Mouse (Mus musculus) kidney, embryonic 14.5 days (tissue): ENCODE data around the gene Ccdc159. TPM values are rescaled to one million over a fixed set of nuclear protein-coding genes. Genes with fewer than 3 reads are reported as not detected.

Experiments
- ATAC-seq: fragments of 200-750 bp; cut with Nextera tagmentation; 2 replicates; pipeline ENCODE4 v1.8.0; 2017; ENCODE audit warnings: moderate number of reproducible peaks, mild to moderate bottlenecking, moderate TSS enrichment, moderate library complexity; ENCODE audit not compliant: low FRiP score, low TSS enrichment
- H3K27ac ChIP-seq: fragments of 300-500 bp; sonication (generic); 2 replicates; pipeline ENCODE4 v1.5.1; 2014; ENCODE audit warnings: low read depth, mild to moderate bottlenecking, low read length, moderate library complexity, mixed read lengths
- H3K27me3 ChIP-seq: fragments of 300-500 bp; sonication (generic); 2 replicates; pipeline ENCODE4 v1.6.1; 2014; ENCODE audit warnings: mild to moderate bottlenecking, low read length; ENCODE audit not compliant: control insufficient read depth, insufficient read depth
- H3K36me3 ChIP-seq: fragments of 300-500 bp; sonication (generic); 2 replicates; pipeline ENCODE4 v1.6.1; 2014; ENCODE audit warnings: low read length, mixed read lengths; ENCODE audit not compliant: control insufficient read depth, insufficient read depth
- H3K4me1 ChIP-seq: fragments of 300-500 bp; sonication (generic); 2 replicates; pipeline ENCODE4 v1.6.1; 2014; ENCODE audit warnings: low read length, mixed read lengths; ENCODE audit not compliant: control insufficient read depth, insufficient read depth
- H3K4me2 ChIP-seq: fragments of 300-500 bp; sonication (generic); replicated peaks from 2 replicates; pipeline ENCODE4 v1.6.1; 2014; ENCODE audit warnings: low read depth, mild to moderate bottlenecking, low read length
- H3K4me3 ChIP-seq: fragments of 300-500 bp; sonication (generic); 2 replicates; pipeline ENCODE4 v1.5.1; 2014; ENCODE audit warnings: mild to moderate bottlenecking, low read length
- H3K9ac ChIP-seq: fragments of 300-500 bp; sonication (generic); 2 replicates; pipeline ENCODE4 v1.6.1; 2014; ENCODE audit warnings: low read depth, mild to moderate bottlenecking, low read length, moderate library complexity
- H3K9me3 ChIP-seq: fragments of 300-500 bp; sonication (generic); 2 replicates; pipeline ENCODE4 v1.6.1; 2016; ENCODE audit warnings: low read length; ENCODE audit not compliant: control insufficient read depth
- WGBS: fragments of 180-500 bp; shearing (Covaris S2); extraction: QIAGEN DNeasy Blood & Tissue Kit; methylation state at CpG from one replicate; pipeline ENCODE4 v1.1.7; 2014; 5-methylcytosine and 5-hydroxymethylcytosine counted together
- polyA plus RNA-seq: library from polyadenylated mRNA; unstranded; fragments of >200 nt; fragmentation: Nextera tagmentation; extraction: Ambion mirVana; gene quantifications from 2 replicates; pipeline ENCODE4 v1.2.1, GENCODE M21; 2014

Ccdc159 gene
- polyA plus RNA-seq, 1 experiment from 2014 or later = 4.0 TPM

DNA sequence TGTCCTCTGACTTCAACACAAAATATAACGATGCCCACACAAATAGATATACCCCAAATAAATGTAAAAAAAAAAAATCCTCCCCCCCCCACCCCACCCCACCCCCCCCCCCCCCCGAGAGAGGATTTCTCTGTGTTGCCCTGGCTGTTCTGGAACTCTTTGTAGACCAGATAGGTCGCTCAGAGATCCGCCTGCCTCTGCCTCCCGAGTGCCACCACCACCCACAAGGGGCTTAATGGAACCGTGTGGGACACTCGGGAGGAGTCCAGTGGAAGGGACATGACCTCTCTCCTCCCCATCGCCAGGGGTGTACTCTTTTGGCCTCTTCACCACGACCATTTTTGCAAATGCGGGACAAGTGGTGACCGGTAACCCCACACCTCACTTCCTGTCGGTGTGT, 15.8 kb downstream of the Ccdc159 start:
- Histone ChIP-seq H3K4me1 (no peaks in the 10 kb centered on the region; the same call in 1 of the 2 replicates), H3K9me3 (no peaks in the 10 kb centered on the region), H3K4me2 (no peak overlapping the region), H3K27ac (no peak overlapping the region), H3K27me3 (peaks cover 5% of the 10 kb centered on the region; the same call in 1 of the 2 replicates), H3K36me3 (no peaks in the 10 kb centered on the region), H3K9ac (no peak overlapping the region), H3K4me3 (no peak overlapping the region)
- 75% methylated on average over 12 of the region's 12 CpGs for WGBS
- no peak for ATAC-seq

DNA sequence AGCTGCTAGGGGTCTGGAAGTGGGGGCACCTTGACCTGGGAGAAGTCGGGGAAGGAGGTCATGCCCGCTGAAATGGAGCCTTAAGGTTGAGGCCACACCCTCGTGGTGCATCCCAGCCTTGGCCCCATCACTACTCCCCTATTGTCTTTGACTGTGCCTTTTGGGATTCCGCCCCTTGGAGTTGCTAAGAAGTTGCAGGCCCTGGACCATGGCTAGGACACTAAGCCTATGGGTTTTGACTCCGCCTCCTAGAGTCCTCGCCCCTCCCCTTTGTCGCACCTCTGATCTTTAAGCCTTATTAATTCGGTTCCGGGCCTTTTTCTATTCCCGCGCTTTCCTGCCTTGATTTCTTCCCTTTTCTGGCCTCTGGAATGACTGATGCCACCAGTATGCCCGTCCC, 16.4 kb downstream of the Ccdc159 start:
- no peaks in the 10 kb centered on the region for H3K9me3 ChIP-seq
- no peaks in the 10 kb centered on the region for H3K36me3 ChIP-seq
- H3K4me1 ChIP-seq = no peaks in the 10 kb centered on the region; the same call in 1 of the 2 replicates
- H3K27me3 ChIP-seq = peaks cover 5% of the 10 kb centered on the region; the same call in 1 of the 2 replicates
- no peak for ATAC-seq
- no peak overlapping the region for H3K9ac ChIP-seq
- 49% methylated on average over 12 of the region's 12 CpGs for WGBS
- no peak overlapping the region for H3K4me2 ChIP-seq
- H3K4me3 ChIP-seq = no peak overlapping the region
- no peak overlapping the region for H3K27ac ChIP-seq

DNA sequence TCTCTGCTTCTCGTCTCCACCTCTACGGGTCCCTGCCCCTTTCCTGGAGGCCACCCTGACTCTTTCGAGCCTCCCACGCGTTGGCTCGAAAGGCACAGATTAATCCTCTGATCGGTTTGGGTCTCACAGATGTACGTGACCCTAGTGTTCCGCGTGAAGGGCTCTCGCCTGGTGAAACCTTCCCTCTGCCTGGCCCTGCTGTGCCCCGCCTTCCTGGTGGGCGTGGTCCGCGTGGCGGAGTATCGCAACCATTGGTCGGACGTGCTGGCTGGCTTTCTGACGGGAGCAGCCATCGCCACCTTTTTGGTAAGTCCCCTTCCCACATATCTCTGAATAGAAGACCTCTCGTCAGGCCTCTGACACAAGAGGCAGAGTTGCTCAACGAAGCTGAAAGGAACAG, 17.0 kb downstream of the Ccdc159 start:
- H3K4me1 ChIP-seq = no peaks in the 10 kb centered on the region; the same call in 1 of the 2 replicates
- WGBS = 11% methylated on average over 23 of the region's 23 CpGs
- H3K9ac ChIP-seq = no peak overlapping the region
- H3K4me3 ChIP-seq = no peak overlapping the region
- no peaks in the 10 kb centered on the region for H3K36me3 ChIP-seq
- no peaks in the 10 kb centered on the region for H3K9me3 ChIP-seq
- no peak overlapping the region for H3K27ac ChIP-seq
- H3K4me2 ChIP-seq = no peak overlapping the region
- ATAC-seq = no peak
- peaks cover 5% of the 10 kb centered on the region; the same call in 1 of the 2 replicates for H3K27me3 ChIP-seq

DNA sequence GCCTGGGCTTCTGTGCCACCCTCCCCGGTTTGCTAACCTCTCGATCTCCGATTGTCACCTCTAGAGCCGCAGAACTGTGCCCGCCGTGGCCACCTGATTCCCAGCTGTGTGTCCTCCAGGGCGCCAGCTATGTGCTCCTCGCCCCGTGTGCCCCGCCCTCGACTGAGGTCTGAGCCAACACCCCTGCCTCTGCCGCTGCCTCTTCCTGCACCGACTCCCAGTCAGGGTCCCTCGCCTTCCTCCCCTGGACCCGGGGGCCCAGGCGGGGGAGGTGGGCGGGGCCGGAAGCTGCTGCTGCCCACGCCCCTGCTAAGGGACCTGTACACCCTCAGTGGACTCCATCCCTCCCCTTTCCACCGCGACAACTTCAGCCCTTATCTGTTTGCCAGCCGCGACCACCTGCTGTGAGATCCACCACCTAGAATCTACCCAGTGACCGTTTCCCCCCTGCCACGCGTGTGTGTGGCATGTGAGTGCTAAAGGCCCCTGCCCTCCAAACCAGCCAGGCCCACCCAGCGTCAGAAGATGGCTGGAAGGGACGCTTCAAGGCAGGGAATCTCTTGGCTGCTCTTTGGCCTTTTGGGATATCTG, 20.4 kb downstream of the Ccdc159 start:
- Histone ChIP-seq H3K27me3 (peaks cover 5% of the 10 kb centered on the region; the same call in 1 of the 2 replicates), H3K27ac (no peak overlapping the region), H3K36me3 (no peaks in the 10 kb centered on the region), H3K9ac (no peak overlapping the region), H3K9me3 (no peaks in the 10 kb centered on the region; the same call in 1 of the 2 replicates), H3K4me3 (no peak overlapping the region), H3K4me1 (no peaks in the 10 kb centered on the region; the same call in 1 of the 2 replicates), H3K4me2 (peak overlapping the region; percentile 29)
- 0 out of 2 replicates have a peak, but pooled peaks have one; percentile 51 for ATAC-seq
- 5% methylated on average over 22 of the region's 28 CpGs for WGBS

DNA sequence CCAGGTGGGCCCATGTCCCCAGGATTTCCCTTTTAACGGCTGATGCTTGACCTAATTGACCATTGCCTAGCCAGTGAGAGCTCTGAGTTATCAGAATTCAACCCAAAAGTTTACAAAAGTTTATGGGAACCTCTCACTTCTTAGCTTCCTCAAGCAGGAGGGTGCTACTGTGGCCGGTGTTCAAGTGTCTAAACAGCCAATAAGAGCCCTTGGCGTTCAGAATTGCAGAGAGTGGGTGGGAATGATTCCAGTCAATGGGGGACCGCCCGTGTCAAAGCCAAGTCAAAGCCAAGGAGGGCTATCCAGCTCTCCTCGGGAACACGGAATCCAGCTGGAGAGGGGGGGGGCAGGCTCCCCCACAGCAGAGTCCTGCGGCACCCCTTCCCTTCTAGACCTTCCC, 20.9 kb downstream of the Ccdc159 start:
- 56% methylated on average over 8 of the region's 8 CpGs for WGBS
- H3K4me1 ChIP-seq = no peaks in the 10 kb centered on the region; the same call in 1 of the 2 replicates
- H3K36me3 ChIP-seq = no peaks in the 10 kb centered on the region
- H3K27ac ChIP-seq = no peak overlapping the region
- H3K9me3 ChIP-seq = no peaks in the 10 kb centered on the region; the same call in 1 of the 2 replicates
- H3K9ac ChIP-seq = no peak overlapping the region
- ATAC-seq = no peak
- H3K4me3 ChIP-seq = no peak overlapping the region
- no peak overlapping the region for H3K4me2 ChIP-seq
- peaks cover 5% of the 10 kb centered on the region; the same call in 1 of the 2 replicates for H3K27me3 ChIP-seq

DNA sequence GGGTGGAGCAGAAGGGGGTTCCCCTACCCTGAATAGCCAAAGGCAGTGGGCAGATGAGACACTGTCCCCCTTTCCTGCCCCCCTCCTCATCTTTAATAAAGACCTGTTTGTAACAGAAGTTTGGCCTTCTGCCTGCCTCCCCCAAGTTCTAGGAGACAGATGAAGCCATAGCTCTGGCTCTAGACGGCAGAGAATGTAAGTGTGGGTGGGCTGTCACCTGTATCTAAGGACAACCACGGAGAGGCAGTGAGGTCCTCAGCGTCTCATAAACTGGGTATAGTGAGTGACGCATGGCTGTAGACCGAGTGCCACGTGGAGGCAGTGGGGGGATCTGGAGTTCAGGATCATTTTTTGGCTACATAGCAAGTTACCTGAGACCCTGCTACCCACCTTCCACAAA, 21.5 kb downstream of the Ccdc159 start:
- Histone ChIP-seq H3K4me3 (no peak overlapping the region), H3K9ac (no peak overlapping the region), H3K27ac (no peak overlapping the region), H3K9me3 (no peaks in the 10 kb centered on the region; the same call in 1 of the 2 replicates), H3K27me3 (peaks cover 5% of the 10 kb centered on the region; the same call in 1 of the 2 replicates), H3K4me1 (no peaks in the 10 kb centered on the region; the same call in 1 of the 2 replicates), H3K4me2 (no peak overlapping the region), H3K36me3 (no peaks in the 10 kb centered on the region)
- 67% methylated on average over 6 of the region's 6 CpGs for WGBS
- no peak for ATAC-seq

DNA sequence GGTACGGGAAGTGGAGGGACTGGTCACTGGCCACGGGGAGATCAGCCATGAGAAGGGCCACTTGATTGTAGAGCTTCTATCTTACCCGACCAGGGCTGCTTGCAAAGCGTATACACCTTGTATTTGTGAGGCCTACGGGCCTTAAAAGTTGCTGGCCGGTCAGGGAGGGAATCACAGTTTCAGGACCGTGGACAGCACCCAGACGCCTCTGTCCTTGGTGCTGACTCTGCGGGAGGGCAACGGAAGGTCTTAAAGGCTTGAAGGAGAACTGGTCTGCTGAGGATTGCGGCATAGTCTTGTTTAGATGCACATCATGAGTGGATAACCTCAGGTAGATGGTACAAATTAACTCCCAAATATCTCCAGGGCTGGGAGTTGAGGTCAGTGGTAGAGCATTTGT, 23.1 kb downstream of the Ccdc159 start:
- no peak overlapping the region for H3K4me2 ChIP-seq
- H3K36me3 ChIP-seq = no peaks in the 10 kb centered on the region
- ATAC-seq = no peak
- no peak overlapping the region for H3K27ac ChIP-seq
- no peak overlapping the region for H3K4me3 ChIP-seq
- H3K27me3 ChIP-seq = peaks cover 5% of the 10 kb centered on the region; the same call in 1 of the 2 replicates
- H3K4me1 ChIP-seq = no peaks in the 10 kb centered on the region; the same call in 1 of the 2 replicates
- H3K9ac ChIP-seq = no peak overlapping the region
- WGBS = 17% methylated on average over 11 of the region's 11 CpGs
- no peaks in the 10 kb centered on the region; the same call in 1 of the 2 replicates for H3K9me3 ChIP-seq

DNA sequence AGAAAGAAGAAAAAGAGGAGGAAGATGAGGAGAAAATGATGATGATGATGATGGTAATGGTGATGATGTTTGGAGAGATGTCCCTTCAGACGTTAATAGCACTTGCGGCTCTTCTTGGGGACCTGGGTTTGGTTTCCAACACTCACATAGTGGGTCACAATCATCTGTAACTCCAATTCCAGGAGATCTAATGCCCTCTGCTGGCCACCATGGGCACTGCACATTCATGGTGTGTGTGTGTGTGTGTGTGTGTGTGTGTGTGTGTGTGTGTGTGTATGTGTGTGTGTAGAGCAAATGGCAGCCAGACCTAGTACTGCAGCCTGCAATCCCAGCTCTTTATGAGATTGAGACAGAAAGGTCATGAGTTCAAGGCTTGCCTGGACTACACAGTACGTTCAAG, 24.7 kb downstream of the Ccdc159 start:
- H3K27ac ChIP-seq = no peak overlapping the region
- no peaks in the 10 kb centered on the region; the same call in 1 of the 2 replicates for H3K9me3 ChIP-seq
- H3K36me3 ChIP-seq = no peaks in the 10 kb centered on the region
- H3K9ac ChIP-seq = no peak overlapping the region
- H3K4me1 ChIP-seq = peaks cover 4% of the 10 kb centered on the region; the same call in 1 of the 2 replicates
- peaks cover 5% of the 10 kb centered on the region; the same call in 1 of the 2 replicates for H3K27me3 ChIP-seq
- H3K4me3 ChIP-seq = no peak overlapping the region
- 79% methylated on average over 3 of the region's 3 CpGs for WGBS
- H3K4me2 ChIP-seq = no peak overlapping the region
- no peak for ATAC-seq

DNA sequence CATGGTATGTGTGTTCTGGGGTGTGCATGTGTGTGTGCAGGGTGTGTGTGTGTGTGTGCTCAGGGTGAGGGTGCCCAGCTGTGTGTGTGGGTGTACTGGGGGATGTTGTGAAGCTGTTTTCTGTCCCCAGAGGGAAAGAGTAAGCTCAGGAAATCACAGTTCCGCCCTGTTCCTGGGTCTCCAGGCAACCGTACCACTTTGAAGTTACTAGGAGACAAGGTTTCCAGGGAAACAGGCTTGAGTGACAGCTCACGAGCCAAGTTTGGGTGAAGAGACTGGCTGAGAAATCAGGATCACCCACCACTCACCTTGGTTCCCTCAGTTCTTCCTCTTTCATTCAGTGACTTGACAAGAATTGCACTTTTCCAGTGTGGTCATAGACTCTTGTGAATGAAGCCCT, 26.3 kb downstream of the Ccdc159 start:
- no peak for ATAC-seq
- 14% methylated on average over 3 of the region's 3 CpGs for WGBS
- Histone ChIP-seq H3K4me1 (peaks cover 4% of the 10 kb centered on the region; the same call in 1 of the 2 replicates), H3K9ac (no peak overlapping the region), H3K27ac (no peak overlapping the region), H3K4me2 (no peak overlapping the region), H3K27me3 (no peaks in the 10 kb centered on the region), H3K36me3 (no peaks in the 10 kb centered on the region; the same call in 1 of the 2 replicates), H3K9me3 (no peaks in the 10 kb centered on the region; the same call in 1 of the 2 replicates), H3K4me3 (no peak overlapping the region)
